Mouse (Mus musculus) urinary bladder, postnatal 25 days (tissue): ENCODE measurements around the gene Scamp1.

ENCODE experiments used
- DNase-seq: peaks from one replicate; pipeline ENCODE4 v3.0.0; 2022; ENCODE audit warnings: low spot score

Scamp1 gene

GRCm38 (mm10) chr13:94177148-94177547 lies 108.5 kb downstream of the Scamp1 start:
- DNase-seq = no peak

- no peak for DNase-seq
Measured at GRCm38 (mm10) chr13:94175379-94176050, 110.1 kb downstream of the Scamp1 start.

GRCm38 (mm10) chr13:94174577-94175279 lies 110.9 kb downstream of the Scamp1 start:
- no peak for DNase-seq

GRCm38 (mm10) chr13:94173633-94174576 lies 111.8 kb downstream of the Scamp1 start:
- DNase-seq = peak; percentile 26

- no peak for DNase-seq
Measured at GRCm38 (mm10) chr13:94172533-94173310, 112.9 kb downstream of the Scamp1 start.

GRCm38 (mm10) chr13:94171612-94172011 lies 114.0 kb downstream of the Scamp1 start:
- DNase-seq = no peak

- DNase-seq = no peak
Measured at GRCm38 (mm10) chr13:94169325-94169916, 116.2 kb downstream of the Scamp1 start.

- no peak for DNase-seq
Measured at GRCm38 (mm10) chr13:94168319-94168718, 117.3 kb downstream of the Scamp1 start.

GRCm38 (mm10) chr13:94164501-94164900 lies 121.2 kb downstream of the Scamp1 start:
- DNase-seq = no peak

GRCm38 (mm10) chr13:94159478-94160220 lies 126.0 kb downstream of the Scamp1 start:
- DNase-seq = no peak

- DNase-seq = no peak
Measured at GRCm38 (mm10) chr13:94158864-94159477, 126.7 kb downstream of the Scamp1 start.

- DNase-seq = no peak
Measured at GRCm38 (mm10) chr13:94155657-94156429, 129.8 kb downstream of the Scamp1 start.

GRCm38 (mm10) chr13:94154512-94155296 lies 131.0 kb downstream of the Scamp1 start:
- DNase-seq = no peak

GRCm38 (mm10) chr13:94153658-94154057 lies 132.0 kb downstream of the Scamp1 start:
- no peak for DNase-seq

GRCm38 (mm10) chr13:94152836-94153235 lies 132.8 kb downstream of the Scamp1 start:
- no peak for DNase-seq
